Mouse (Mus musculus): ENCODE measurements around the gene Gm4131. TPM values are rescaled to one million over a fixed set of nuclear protein-coding genes. Genes with fewer than 3 reads are reported as not detected.

Gene Gm4131
- total RNA-seq, 2 experiments from 2014 or later: not detected

- Histone ChIP-seq H3K4me3 (no peak overlapping the region), H3K27ac (no peak overlapping the region)
- TF ChIP-seq CTCF (conservative IDR thresholded peaks at IDR 0.05): no peak
- DNase-seq (ENCODE audit: low spot score in 2 of 2): no peak
These were observed 94.7 kb downstream of the Gm4131 start for GRCm38 (mm10) chr14:62472061-62472460.

DNA sequence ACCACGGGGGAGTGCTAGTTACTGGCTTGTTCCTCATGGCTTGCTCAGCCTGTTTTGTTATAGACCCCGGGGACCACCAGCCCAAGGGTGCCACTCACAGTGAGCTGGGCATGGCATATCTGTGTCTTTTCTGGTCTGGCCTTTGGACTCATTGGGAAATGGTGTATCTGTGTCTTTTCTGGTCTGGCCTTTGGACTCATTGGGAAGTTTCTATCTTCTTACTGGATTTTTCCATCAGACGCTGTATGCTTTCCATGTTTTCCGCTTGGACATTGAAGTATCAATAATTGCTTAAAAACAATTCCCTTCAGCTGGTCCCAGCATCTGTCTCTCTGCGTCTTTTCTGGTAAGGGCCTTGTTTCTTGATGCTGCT, 98.0 kb downstream of the Gm4131 start:
- DNase-seq (ENCODE audit: low spot score in 2 of 2): no peak
- Histone ChIP-seq H3K4me3 (no peak overlapping the region), H3K27ac (no peak overlapping the region)
- TF ChIP-seq CTCF (conservative IDR thresholded peaks at IDR 0.05): no peak

GRCm38 (mm10) chr14:62468119-62468752, 98.5 kb downstream of the Gm4131 start:
- no peak for DNase-seq (ENCODE audit: low spot score in 2 of 2)
- H3K4me3 ChIP-seq: no peak overlapping the region
- TF ChIP-seq CTCF (conservative IDR thresholded peaks at IDR 0.05): no peak
- no peak overlapping the region for H3K27ac ChIP-seq

DNA sequence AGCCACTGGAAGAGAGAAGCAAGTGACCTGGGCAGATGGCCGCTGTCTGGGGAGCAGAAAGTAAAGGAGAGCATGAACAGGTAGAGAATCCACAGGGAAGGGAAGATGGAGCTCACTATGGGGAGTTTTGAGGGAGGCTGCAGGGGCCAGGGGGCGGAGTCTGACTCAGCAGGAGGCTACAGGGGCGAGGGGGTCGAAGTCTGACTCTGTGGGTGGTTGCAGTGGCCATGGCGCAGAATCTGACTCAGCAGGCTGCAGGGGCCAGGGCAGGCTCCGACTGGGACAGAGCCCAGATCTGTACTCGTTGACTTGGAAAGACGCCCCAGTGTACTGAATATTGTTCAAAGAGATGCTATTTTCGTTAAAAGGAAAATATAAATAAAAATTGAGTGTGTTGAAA, 101.8 kb downstream of the Gm4131 start:
- Histone ChIP-seq H3K4me3 (peak overlapping the region; percentile 22; the same call in 1 of the 2 replicates), H3K27ac (no peak overlapping the region)
- TF ChIP-seq CTCF (conservative IDR thresholded peaks at IDR 0.05): no peak
- DNase-seq (ENCODE audit: low spot score in 2 of 2): no peak

DNA sequence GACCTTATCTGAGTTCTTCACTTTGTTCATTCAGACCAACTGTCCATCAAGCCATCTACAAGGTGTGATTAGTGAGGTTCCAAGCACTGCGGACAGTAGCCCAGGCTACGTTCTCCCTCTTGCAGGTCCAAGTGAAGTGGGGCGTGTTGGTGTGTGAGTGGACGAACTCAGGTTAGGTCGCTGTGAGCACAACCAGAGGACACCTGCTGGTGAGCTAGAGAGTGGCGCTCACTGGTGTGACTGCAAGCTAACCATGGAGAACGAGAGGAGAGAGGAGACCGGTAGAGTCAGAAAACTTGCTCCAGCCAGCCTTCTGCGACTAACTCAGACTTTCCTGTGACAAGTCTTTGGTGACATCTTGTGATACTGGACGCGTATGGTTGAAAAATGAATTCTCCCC, 107.2 kb downstream of the Gm4131 start:
- no peak for DNase-seq (ENCODE audit: low spot score in 2 of 2)
- Histone ChIP-seq H3K4me3 (no peak overlapping the region), H3K27ac (no peak overlapping the region)
- TF ChIP-seq CTCF (conservative IDR thresholded peaks at IDR 0.05): peak; percentile 48

- Histone ChIP-seq H3K4me3 (peak overlapping the region; percentile 41), H3K27ac (peak overlapping the region; percentile 33; the same call in 1 of the 2 replicates)
- TF ChIP-seq CTCF (conservative IDR thresholded peaks at IDR 0.05): peak; percentile 93
- peak; percentile 87 to 92 for DNase-seq (ENCODE audit: low spot score in 2 of 2)
These were observed 109.1 kb downstream of the Gm4131 start for GRCm38 (mm10) chr14:62457420-62458181.

DNA sequence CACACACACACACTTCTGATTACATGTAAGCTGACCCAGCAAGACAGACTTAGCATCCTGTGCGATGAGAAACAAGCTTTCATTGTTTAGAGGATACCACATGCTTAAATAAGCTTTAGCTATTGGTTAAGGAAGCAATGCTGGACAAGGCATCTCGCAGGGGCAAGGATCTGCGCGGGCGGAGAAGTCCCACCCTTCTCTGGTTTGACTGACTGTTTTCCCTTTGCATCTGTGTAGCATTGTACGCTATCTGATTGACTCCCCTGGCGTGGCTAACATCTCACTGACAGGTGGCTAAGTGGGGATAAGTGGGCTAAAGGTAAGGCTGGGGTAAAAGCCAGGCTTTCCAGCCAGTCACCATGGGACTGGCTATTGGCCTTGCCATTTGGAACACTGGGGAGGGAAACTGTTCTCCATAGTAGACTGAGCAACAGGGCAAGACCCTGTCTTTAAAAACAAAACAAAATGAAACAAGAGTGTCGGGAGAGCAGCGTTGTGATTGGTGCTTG, 110.4 kb downstream of the Gm4131 start, which contains the start of gene Gucy1b2:
TSS of gene Gucy1b2 (minus strand) at position 51 of the 509 bp plus-strand sequence.
- no peak for TF ChIP-seq CTCF (conservative IDR thresholded peaks at IDR 0.05)
- Histone ChIP-seq H3K4me3 (peak within 1 kb of the TSS; percentile 41; the same call in 1 of the 2 replicates), H3K27ac (peak within 1 kb of the TSS; percentile 33; the same call in 1 of the 2 replicates)
- DNase-seq (ENCODE audit: low spot score in 2 of 2): no peak

GRCm38 (mm10) chr14:62455570-62455879, 111.2 kb downstream of the Gm4131 start:
- DNase-seq (ENCODE audit: low spot score in 2 of 2): no peak
- H3K4me3 ChIP-seq: no peak overlapping the region
- TF ChIP-seq CTCF (conservative IDR thresholded peaks at IDR 0.05): no peak
- peak overlapping the region; percentile 2; the same call in 1 of the 2 replicates for H3K27ac ChIP-seq

- peak; percentile 32 for TF ChIP-seq CTCF (conservative IDR thresholded peaks at IDR 0.05)
- H3K27ac ChIP-seq: peak overlapping the region; percentile 2; the same call in 1 of the 2 replicates
- H3K4me3 ChIP-seq: no peak overlapping the region
- DNase-seq (ENCODE audit: low spot score in 2 of 2): no peak
These were observed 111.8 kb downstream of the Gm4131 start for GRCm38 (mm10) chr14:62454760-62455569.

GRCm38 (mm10) chr14:62454136-62454535, 112.6 kb downstream of the Gm4131 start:
- Histone ChIP-seq H3K27ac (no peak overlapping the region), H3K4me3 (no peak overlapping the region)
- no peak for DNase-seq (ENCODE audit: low spot score in 2 of 2)
- TF ChIP-seq CTCF (conservative IDR thresholded peaks at IDR 0.05): no peak

- H3K27ac ChIP-seq: no peak overlapping the region
- TF ChIP-seq CTCF (conservative IDR thresholded peaks at IDR 0.05): no peak
- DNase-seq (ENCODE audit: low spot score in 2 of 2): no peak
- H3K4me3 ChIP-seq: no peak overlapping the region
These were observed 113.4 kb downstream of the Gm4131 start for GRCm38 (mm10) chr14:62453276-62453675.

GRCm38 (mm10) chr14:62450706-62451105, 116.0 kb downstream of the Gm4131 start:
- no peak for DNase-seq (ENCODE audit: low spot score in 2 of 2)
- Histone ChIP-seq H3K4me3 (no peak overlapping the region), H3K27ac (no peak overlapping the region)
- no peak for TF ChIP-seq CTCF (conservative IDR thresholded peaks at IDR 0.05)

GRCm38 (mm10) chr14:62447214-62447548, 119.5 kb downstream of the Gm4131 start:
- DNase-seq (ENCODE audit: low spot score in 2 of 2): no peak
- H3K27ac ChIP-seq: no peak overlapping the region
- TF ChIP-seq CTCF (conservative IDR thresholded peaks at IDR 0.05): no peak
- no peak overlapping the region for H3K4me3 ChIP-seq
